Mouse (Mus musculus): Measurements from ENCODE around the gene Dusp10. TPM values are rescaled to one million over a fixed set of nuclear protein-coding genes. Genes with fewer than 3 reads are reported as not detected.

The Dusp10 gene
- polyA plus RNA-seq, 1 experiment, result 28.7 TPM

DNA sequence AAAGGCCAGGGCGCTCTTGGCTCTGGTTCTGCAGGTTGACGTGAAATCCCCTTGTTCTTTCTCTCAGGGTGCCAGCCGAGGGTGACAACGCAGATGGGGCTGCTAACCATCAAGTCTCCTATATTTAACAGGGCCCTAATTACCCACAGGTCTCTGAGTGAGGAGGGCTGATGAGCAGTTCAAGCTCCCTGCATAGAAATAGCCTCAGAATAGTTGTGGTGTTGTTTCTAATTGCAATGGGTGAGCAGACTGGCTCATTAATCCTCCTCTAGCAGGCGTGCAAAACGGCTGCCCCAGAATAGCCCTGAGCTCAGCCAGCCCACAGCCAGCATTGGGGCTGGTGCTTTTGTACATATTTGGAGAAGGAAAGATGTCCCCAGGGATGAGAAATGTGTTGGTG is 77.4 kb downstream of the Dusp10 start:
- TF ChIP-seq POLR2A (IDR thresholded peaks at IDR 0.05; ENCODE audit: borderline replicate concordance, insufficient read depth, low read length) (no peak), CTCF (IDR thresholded peaks at IDR 0.05; ENCODE audit: borderline replicate concordance, insufficient read depth, low read depth, low read length) (no peak)
- 67% methylated on average over 6 of the region's 6 CpGs for WGBS
- H3K4me1 ChIP-seq (ENCODE audit: control insufficient read depth, insufficient read depth, low read length), result no peaks in the 10 kb centered on the region
- H3K4me3 ChIP-seq (replicated peaks; ENCODE audit: insufficient read depth, low read depth, low read length), result no peak overlapping the region
- no peak overlapping the region for H3K27ac ChIP-seq (ENCODE audit: insufficient read depth, low read length)
- H3K27me3 ChIP-seq (ENCODE audit: control insufficient read depth, insufficient read depth, low read length), result no peaks in the 10 kb centered on the region
- no peak for DNase-seq

DNA sequence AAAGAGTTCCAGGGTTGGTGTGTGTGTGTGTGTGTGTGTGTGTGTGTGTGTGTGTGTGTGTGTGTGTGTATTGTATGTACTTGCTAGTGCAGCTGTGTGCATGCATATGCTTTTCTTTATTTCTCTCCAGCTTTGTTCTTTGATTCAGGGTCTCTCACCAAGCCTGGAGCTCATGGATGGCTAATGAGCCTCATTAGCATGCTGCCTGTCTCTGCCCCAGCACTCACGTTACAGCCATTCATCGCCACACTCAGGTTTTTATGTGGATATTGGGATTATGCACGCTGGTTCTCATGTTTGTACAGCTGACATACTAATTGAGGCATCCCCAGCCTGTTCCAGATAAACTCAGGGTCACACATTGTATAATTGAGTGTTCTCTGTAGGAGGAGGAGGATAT is 81.8 kb downstream of the Dusp10 start:
- Histone ChIP-seq H3K27ac (ENCODE audit: insufficient read depth, low read length) (no peak overlapping the region), H3K4me3 (replicated peaks; ENCODE audit: insufficient read depth, low read depth, low read length) (no peak overlapping the region), H3K27me3 (ENCODE audit: control insufficient read depth, insufficient read depth, low read length) (no peaks in the 10 kb centered on the region), H3K4me1 (ENCODE audit: control insufficient read depth, insufficient read depth, low read length) (no peaks in the 10 kb centered on the region)
- WGBS, result 53% methylated on average over 3 of the region's 3 CpGs
- DNase-seq, result no peak
- TF ChIP-seq CTCF (IDR thresholded peaks at IDR 0.05; ENCODE audit: borderline replicate concordance, insufficient read depth, low read depth, low read length) (no peak), POLR2A (IDR thresholded peaks at IDR 0.05; ENCODE audit: borderline replicate concordance, insufficient read depth, low read length) (no peak)

DNA sequence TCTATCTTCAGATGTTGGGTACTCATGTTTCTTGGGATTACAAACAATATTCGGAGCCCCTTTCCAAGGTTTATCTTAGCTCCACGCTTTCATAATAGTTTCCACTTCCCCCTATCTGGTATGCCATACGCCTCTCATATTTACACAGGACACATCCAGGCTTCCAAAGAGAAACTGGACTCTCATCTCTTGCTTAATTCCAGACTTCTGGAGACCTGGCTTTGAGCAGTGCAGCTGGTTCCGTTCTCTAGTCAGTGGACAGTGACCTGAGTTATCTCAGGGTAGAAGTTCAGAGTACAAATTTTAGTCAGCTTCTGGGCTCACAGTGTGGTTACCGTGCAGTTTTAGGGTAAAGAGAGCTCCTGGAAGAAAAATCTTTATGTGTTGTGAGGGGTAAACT is 87.3 kb downstream of the Dusp10 start:
- Histone ChIP-seq H3K4me1 (ENCODE audit: control insufficient read depth, insufficient read depth, low read length) (no peaks in the 10 kb centered on the region), H3K4me3 (replicated peaks; ENCODE audit: insufficient read depth, low read depth, low read length) (no peak overlapping the region), H3K27ac (ENCODE audit: insufficient read depth, low read length) (no peak overlapping the region), H3K27me3 (ENCODE audit: control insufficient read depth, insufficient read depth, low read length) (no peaks in the 10 kb centered on the region)
- TF ChIP-seq CTCF (IDR thresholded peaks at IDR 0.05; ENCODE audit: borderline replicate concordance, insufficient read depth, low read depth, low read length) (no peak), POLR2A (IDR thresholded peaks at IDR 0.05; ENCODE audit: borderline replicate concordance, insufficient read depth, low read length) (no peak)
- DNase-seq, result no peak
- WGBS, result 93% methylated on average over 5 of the region's 5 CpGs

DNA sequence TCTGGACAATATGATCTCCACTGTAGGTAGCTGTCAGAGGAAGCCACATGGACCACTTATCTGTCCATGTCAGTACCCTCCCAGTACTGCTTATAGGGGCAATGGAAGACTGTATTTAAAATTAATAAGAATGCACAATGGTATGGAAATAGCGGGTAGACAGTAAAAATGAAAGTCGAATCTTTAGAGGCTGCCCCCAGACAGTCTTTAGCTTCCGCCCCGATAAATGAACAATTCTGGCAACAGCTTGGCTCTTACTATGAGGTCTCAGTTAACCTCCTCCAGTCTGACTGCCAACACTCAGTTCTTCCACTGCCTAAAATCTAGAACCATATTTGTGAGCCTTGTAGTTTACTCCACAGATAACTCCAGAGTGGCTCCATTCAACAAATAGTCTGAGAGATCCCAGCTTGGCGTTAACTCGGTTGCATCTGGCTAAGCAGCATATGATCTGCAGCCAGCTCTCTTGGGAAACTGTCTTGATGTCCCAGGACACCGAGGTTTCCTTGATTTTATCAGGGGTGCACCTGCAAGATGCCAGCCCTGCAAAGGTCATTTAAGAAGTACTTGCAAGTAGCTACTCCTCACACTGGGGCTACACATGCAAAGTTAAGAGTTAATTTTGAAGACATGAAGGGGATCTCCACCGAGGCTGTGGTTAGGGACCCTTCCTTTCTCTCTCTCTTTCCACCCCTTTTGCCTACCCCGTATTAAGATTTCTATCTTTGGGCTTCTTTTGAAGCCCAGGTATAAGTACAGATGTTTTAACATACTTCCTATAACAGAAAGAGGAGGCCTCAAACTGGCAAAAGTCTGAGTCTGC is 88.0 kb downstream of the Dusp10 start:
- H3K4me3 ChIP-seq (replicated peaks; ENCODE audit: insufficient read depth, low read depth, low read length), result no peak overlapping the region
- WGBS, result 83% methylated on average over 9 of the region's 9 CpGs
- H3K27me3 ChIP-seq (ENCODE audit: control insufficient read depth, insufficient read depth, low read length), result no peaks in the 10 kb centered on the region
- no peaks in the 10 kb centered on the region for H3K4me1 ChIP-seq (ENCODE audit: control insufficient read depth, insufficient read depth, low read length)
- no peak overlapping the region for H3K27ac ChIP-seq (ENCODE audit: insufficient read depth, low read length)
- DNase-seq, result no peak
- no peak for TF ChIP-seq CTCF (IDR thresholded peaks at IDR 0.05; ENCODE audit: borderline replicate concordance, insufficient read depth, low read depth, low read length)
- TF ChIP-seq POLR2A (IDR thresholded peaks at IDR 0.05; ENCODE audit: borderline replicate concordance, insufficient read depth, low read length), result no peak

DNA sequence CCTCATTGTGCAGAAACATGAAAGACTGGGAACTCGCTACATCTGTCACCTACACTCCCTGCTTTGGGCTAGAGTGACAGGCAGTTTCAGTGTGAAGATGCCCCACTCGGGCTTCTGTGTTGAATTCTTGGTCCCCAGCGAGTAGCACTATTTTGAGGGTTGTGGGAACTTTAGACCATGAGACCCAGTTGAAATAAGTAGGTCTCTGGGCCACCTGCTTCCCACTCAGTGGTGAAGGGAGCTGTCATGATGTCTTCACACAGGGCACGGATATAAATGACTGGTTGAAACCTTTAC is 88.6 kb downstream of the Dusp10 start:
- TF ChIP-seq CTCF (IDR thresholded peaks at IDR 0.05; ENCODE audit: borderline replicate concordance, insufficient read depth, low read depth, low read length) (no peak), POLR2A (IDR thresholded peaks at IDR 0.05; ENCODE audit: borderline replicate concordance, insufficient read depth, low read length) (no peak)
- Histone ChIP-seq H3K27ac (ENCODE audit: insufficient read depth, low read length) (no peak overlapping the region), H3K4me3 (replicated peaks; ENCODE audit: insufficient read depth, low read depth, low read length) (no peak overlapping the region), H3K27me3 (ENCODE audit: control insufficient read depth, insufficient read depth, low read length) (no peaks in the 10 kb centered on the region), H3K4me1 (ENCODE audit: control insufficient read depth, insufficient read depth, low read length) (no peaks in the 10 kb centered on the region)
- DNase-seq, result no peak
- 78% methylated on average over 4 of the region's 4 CpGs for WGBS

DNA sequence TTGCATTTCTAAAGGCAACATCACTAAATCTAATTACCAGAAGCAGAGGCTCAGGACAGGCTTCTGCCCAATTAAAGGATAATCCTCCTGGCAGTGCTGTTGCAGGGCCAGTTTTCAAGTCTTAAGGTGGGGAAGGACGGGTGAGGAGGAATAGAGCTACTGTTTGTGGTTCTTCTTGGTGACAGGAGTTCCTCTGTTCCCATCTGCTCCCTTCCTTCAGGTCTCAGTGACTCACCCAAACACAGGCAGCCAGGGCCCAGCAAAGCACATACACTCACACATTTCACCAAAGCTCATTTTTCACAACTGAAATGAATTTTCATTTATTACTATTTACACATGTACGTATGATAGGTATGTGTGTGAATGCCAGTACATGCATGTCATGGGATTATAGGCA is 93.7 kb downstream of the Dusp10 start:
- Histone ChIP-seq H3K4me3 (replicated peaks; ENCODE audit: insufficient read depth, low read depth, low read length) (no peak overlapping the region), H3K27me3 (ENCODE audit: control insufficient read depth, insufficient read depth, low read length) (no peaks in the 10 kb centered on the region), H3K4me1 (ENCODE audit: control insufficient read depth, insufficient read depth, low read length) (no peaks in the 10 kb centered on the region), H3K27ac (ENCODE audit: insufficient read depth, low read length) (no peak overlapping the region)
- WGBS, result 64% methylated on average over 2 of the region's 2 CpGs
- no peak for TF ChIP-seq POLR2A (IDR thresholded peaks at IDR 0.05; ENCODE audit: borderline replicate concordance, insufficient read depth, low read length)
- TF ChIP-seq CTCF (IDR thresholded peaks at IDR 0.05; ENCODE audit: borderline replicate concordance, insufficient read depth, low read depth, low read length), result no peak
- DNase-seq, result no peak

DNA sequence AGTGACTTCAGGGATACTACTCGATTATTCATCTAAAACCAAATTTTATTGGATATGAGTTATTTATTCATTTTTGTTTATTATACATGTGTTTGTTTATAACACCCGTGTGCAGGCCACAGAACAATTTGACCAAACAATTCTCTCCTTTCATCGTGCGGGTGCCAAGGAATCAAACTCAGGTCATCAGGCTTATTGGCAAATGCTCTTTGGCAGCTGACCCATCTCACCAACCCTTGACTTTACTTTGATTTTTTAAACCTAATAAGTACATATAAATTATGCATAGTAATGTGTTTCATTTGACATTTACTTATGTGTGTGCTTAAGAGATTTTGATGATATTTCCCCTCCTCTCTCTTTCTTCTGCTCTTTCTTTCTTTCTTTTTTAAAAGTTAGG is 94.3 kb downstream of the Dusp10 start:
- no peak overlapping the region for H3K4me3 ChIP-seq (replicated peaks; ENCODE audit: insufficient read depth, low read depth, low read length)
- H3K27ac ChIP-seq (ENCODE audit: insufficient read depth, low read length), result no peak overlapping the region
- H3K4me1 ChIP-seq (ENCODE audit: control insufficient read depth, insufficient read depth, low read length), result no peaks in the 10 kb centered on the region
- TF ChIP-seq CTCF (IDR thresholded peaks at IDR 0.05; ENCODE audit: borderline replicate concordance, insufficient read depth, low read depth, low read length) (no peak), POLR2A (IDR thresholded peaks at IDR 0.05; ENCODE audit: borderline replicate concordance, insufficient read depth, low read length) (no peak)
- no peaks in the 10 kb centered on the region for H3K27me3 ChIP-seq (ENCODE audit: control insufficient read depth, insufficient read depth, low read length)
- 82% methylated on average over 4 of the region's 4 CpGs for WGBS
- DNase-seq, result no peak

DNA sequence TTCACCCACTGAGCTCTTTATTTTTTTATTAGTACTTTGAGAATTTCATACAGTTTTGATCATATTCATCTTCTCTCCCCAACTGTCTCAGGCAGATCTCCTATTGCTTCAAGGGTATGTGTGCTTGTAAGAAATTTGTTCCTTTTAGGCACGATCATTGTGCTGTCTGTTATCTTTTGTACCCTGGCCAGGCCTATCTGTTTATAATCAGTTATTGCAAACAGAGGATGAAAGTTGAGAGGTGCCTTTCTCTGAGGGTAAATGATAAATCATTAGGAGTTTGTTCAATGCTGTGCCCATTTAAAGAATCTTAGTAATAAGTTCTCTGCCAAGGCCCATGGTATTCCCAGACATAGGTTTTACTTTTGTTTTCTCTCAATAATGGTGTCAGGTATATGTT is 95.2 kb downstream of the Dusp10 start:
- Histone ChIP-seq H3K4me1 (ENCODE audit: control insufficient read depth, insufficient read depth, low read length) (no peaks in the 10 kb centered on the region), H3K4me3 (replicated peaks; ENCODE audit: insufficient read depth, low read depth, low read length) (no peak overlapping the region), H3K27me3 (ENCODE audit: control insufficient read depth, insufficient read depth, low read length) (no peaks in the 10 kb centered on the region), H3K27ac (ENCODE audit: insufficient read depth, low read length) (no peak overlapping the region)
- 88% methylated on average over 1 of the region's 1 CpGs for WGBS
- no peak for DNase-seq
- TF ChIP-seq CTCF (IDR thresholded peaks at IDR 0.05; ENCODE audit: borderline replicate concordance, insufficient read depth, low read depth, low read length), result no peak
- TF ChIP-seq POLR2A (IDR thresholded peaks at IDR 0.05; ENCODE audit: borderline replicate concordance, insufficient read depth, low read length), result no peak

Data from cerebellum, adult 2 months (tissue).